Mouse (Mus musculus): ENCODE results near the gene Ovca2.

GRCm38 (mm10) chr11:75152603-75153557 lies 25.8 kb downstream of the Ovca2 start:
- TF ChIP-seq ZC3H11A (IDR thresholded peaks at IDR 0.05; ENCODE audit: borderline replicate concordance, low read depth, low read length) (no peak), ZNF384 (IDR thresholded peaks at IDR 0.05; ENCODE audit: low read depth, low read length) (no peak), MAFK (IDR thresholded peaks at IDR 0.05; ENCODE audit: insufficient read depth, low read depth, low read length) (no peak), HCFC1 (IDR thresholded peaks at IDR 0.05; ENCODE audit: borderline replicate concordance, insufficient read depth, low read length) (no peak), CHD2 (IDR thresholded peaks at IDR 0.05; ENCODE audit: low read depth, low read length) (no peak)
